Mouse (Mus musculus): ENCODE data around the gene Hist2h2ab. TPM values are rescaled to one million over a fixed set of nuclear protein-coding genes. Genes with fewer than 3 reads are reported as not detected.
A peak's percentile ranks its signal among the peaks of the same experiment; 100 is the strongest.

Gene Hist2h2ab
- polyA plus RNA-seq, 1 experiment from 2014 or later = 1.3 TPM

- Histone ChIP-seq H3K4me1 (ENCODE audit: control insufficient read depth in 2 of 2, insufficient read depth in 2 of 2, low read length in 2 of 2) (no peaks in the 10 kb centered on the region), H3K9ac (ENCODE audit: low read length) (no peak overlapping the region), H3K27ac (replicated peaks in 1 of 2; ENCODE audit: control insufficient read depth in 1 of 2, insufficient read depth in 1 of 2, low read depth in 2 of 2, low read length in 2 of 2) (no peak overlapping the region), H3K9me3 (ENCODE audit: control insufficient read depth, low read length) (no peaks in the 10 kb centered on the region), H3K4me2 (ENCODE audit: low read length) (no peak overlapping the region), H3K27me3 (ENCODE audit: control insufficient read depth, insufficient read depth, low read length) (no peaks in the 10 kb centered on the region), H3K4me3 (ENCODE audit: control insufficient read depth in 1 of 2, insufficient read depth in 1 of 2, low read depth in 1 of 2, low read length in 2 of 2) (no peak overlapping the region), H3K36me3 (ENCODE audit: control insufficient read depth, insufficient read depth, low read length) (no peaks in the 10 kb centered on the region)
- 75% methylated on average over 5 of the region's 5 CpGs for WGBS
- no peak for ATAC-seq (ENCODE audit: insufficient number of reproducible peaks, insufficient read depth, low FRiP score, low read depth)
Observed at GRCm38 (mm10) chr3:96255926-96256593, 36.4 kb downstream of the Hist2h2ab start.

DNA sequence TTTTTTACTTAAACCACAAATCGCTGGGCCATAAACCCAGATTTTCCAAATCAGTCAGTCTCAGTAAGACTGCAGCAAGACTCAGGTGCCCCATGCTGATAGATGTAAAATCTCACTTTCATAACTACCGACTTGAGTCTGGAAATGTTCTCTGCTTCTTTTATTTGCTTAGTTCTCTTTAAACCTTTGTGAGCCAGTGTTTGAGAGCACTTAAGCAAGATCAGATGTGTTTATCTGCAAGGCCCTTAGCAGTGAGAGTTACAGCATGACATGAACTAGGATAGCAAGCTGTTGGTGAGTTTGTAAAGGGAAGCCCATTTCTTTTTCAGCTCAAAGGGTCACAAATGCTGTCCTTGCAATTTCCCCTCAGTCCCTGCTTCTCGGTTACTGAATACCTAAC is 37.5 kb downstream of the Hist2h2ab start:
- no peak overlapping the region for H3K4me3 ChIP-seq (ENCODE audit: control insufficient read depth in 1 of 2, insufficient read depth in 1 of 2, low read depth in 1 of 2, low read length in 2 of 2)
- no peak overlapping the region for H3K4me2 ChIP-seq (ENCODE audit: low read length)
- WGBS = 66% methylated on average over 3 of the region's 3 CpGs
- H3K27ac ChIP-seq (replicated peaks in 1 of 2; ENCODE audit: control insufficient read depth in 1 of 2, insufficient read depth in 1 of 2, low read depth in 2 of 2, low read length in 2 of 2) = no peak overlapping the region
- ATAC-seq (ENCODE audit: insufficient number of reproducible peaks, insufficient read depth, low FRiP score, low read depth) = no peak
- no peaks in the 10 kb centered on the region for H3K27me3 ChIP-seq (ENCODE audit: control insufficient read depth, insufficient read depth, low read length)
- no peak overlapping the region for H3K9ac ChIP-seq (ENCODE audit: low read length)
- H3K9me3 ChIP-seq (ENCODE audit: control insufficient read depth, low read length) = no peaks in the 10 kb centered on the region
- H3K4me1 ChIP-seq (ENCODE audit: control insufficient read depth in 2 of 2, insufficient read depth in 2 of 2, low read length in 2 of 2) = peaks cover 5 to 6% of the 10 kb centered on the region in 2 experiments
- no peaks in the 10 kb centered on the region for H3K36me3 ChIP-seq (ENCODE audit: control insufficient read depth, insufficient read depth, low read length)

DNA sequence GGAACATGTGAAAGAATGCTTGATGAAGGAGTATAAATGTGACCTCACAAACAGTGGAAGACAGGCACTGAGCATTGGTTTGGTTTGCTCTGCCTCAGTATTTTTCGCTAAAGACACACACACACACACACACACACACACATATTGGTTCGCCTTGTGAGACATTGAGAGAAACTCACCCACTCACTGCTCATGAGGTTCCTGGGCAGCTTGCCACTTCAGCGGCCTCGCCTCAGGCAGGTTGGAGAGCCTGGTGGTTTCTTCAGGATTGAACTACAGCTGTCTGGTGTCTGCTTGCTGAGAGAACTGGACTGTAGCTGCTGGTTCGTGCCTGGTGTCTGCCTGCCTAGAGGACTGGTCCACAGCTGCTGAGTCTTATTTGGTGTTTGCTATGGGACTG is 40.6 kb downstream of the Hist2h2ab start:
- H3K4me2 ChIP-seq (ENCODE audit: low read length) = no peak overlapping the region
- H3K27ac ChIP-seq (replicated peaks in 1 of 2; ENCODE audit: control insufficient read depth in 1 of 2, insufficient read depth in 1 of 2, low read depth in 2 of 2, low read length in 2 of 2) = no peak overlapping the region
- no peaks in the 10 kb centered on the region for H3K36me3 ChIP-seq (ENCODE audit: control insufficient read depth, insufficient read depth, low read length)
- WGBS = 87% methylated on average over 5 of the region's 5 CpGs
- peaks cover 13 to 14% of the 10 kb centered on the region in 2 experiments for H3K4me1 ChIP-seq (ENCODE audit: control insufficient read depth in 2 of 2, insufficient read depth in 2 of 2, low read length in 2 of 2)
- H3K9me3 ChIP-seq (ENCODE audit: control insufficient read depth, low read length) = no peaks in the 10 kb centered on the region
- ATAC-seq (ENCODE audit: insufficient number of reproducible peaks, insufficient read depth, low FRiP score, low read depth) = no peak
- H3K4me3 ChIP-seq (ENCODE audit: control insufficient read depth in 1 of 2, insufficient read depth in 1 of 2, low read depth in 1 of 2, low read length in 2 of 2) = no peak overlapping the region
- H3K27me3 ChIP-seq (ENCODE audit: control insufficient read depth, insufficient read depth, low read length) = no peaks in the 10 kb centered on the region
- H3K9ac ChIP-seq (ENCODE audit: low read length) = no peak overlapping the region

- Histone ChIP-seq H3K9me3 (ENCODE audit: control insufficient read depth, low read length) (no peaks in the 10 kb centered on the region), H3K27ac (replicated peaks in 1 of 2; ENCODE audit: control insufficient read depth in 1 of 2, insufficient read depth in 1 of 2, low read depth in 2 of 2, low read length in 2 of 2) (peak overlapping the region; percentile 93 to 97), H3K27me3 (ENCODE audit: control insufficient read depth, insufficient read depth, low read length) (no peaks in the 10 kb centered on the region), H3K4me3 (ENCODE audit: control insufficient read depth in 1 of 2, insufficient read depth in 1 of 2, low read depth in 1 of 2, low read length in 2 of 2) (no peak overlapping the region; a peak in 1 of 4 replicates), H3K9ac (ENCODE audit: low read length) (peak overlapping the region; percentile 82), H3K4me2 (ENCODE audit: low read length) (peak overlapping the region; percentile 71), H3K4me1 (ENCODE audit: control insufficient read depth in 2 of 2, insufficient read depth in 2 of 2, low read length in 2 of 2) (peaks cover 13 to 14% of the 10 kb centered on the region in 2 experiments), H3K36me3 (ENCODE audit: control insufficient read depth, insufficient read depth, low read length) (no peaks in the 10 kb centered on the region)
- WGBS = 67% methylated on average over 3 of the region's 3 CpGs
- ATAC-seq (ENCODE audit: insufficient number of reproducible peaks, insufficient read depth, low FRiP score, low read depth) = no peak
Observed at GRCm38 (mm10) chr3:96261623-96262022, 42.0 kb downstream of the Hist2h2ab start.

DNA sequence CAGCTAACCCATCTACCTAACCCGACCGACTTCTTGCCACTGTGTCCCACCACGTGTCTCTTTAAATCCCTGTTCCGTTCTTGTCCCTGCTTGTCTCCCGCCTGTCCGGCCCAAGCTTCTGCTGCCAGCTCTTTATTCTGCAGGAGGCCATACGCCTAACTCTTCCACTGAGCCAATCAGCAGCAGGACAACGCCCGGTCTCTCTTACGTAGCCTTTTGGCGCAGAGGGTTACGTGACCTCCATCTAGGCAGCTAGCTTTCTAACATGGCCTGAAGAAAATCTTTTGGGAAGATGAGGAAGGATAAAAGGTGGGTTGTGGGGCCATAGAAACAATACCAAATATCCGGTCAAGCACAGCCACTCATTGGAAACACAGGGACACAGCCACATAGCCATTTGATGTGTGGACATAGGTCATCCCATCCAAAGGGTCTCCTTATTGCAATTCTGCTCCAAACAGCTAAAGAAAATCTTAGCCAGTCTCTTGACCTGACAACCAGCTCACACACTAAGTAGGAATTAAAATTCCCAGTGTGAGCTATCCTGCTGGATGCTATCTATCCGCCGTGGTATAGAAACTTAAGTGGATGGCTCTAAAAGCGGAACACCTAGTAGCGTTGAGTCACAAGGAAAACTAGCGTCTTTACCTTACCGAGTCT is 42.7 kb downstream of the Hist2h2ab start:
- no peaks in the 10 kb centered on the region for H3K9me3 ChIP-seq (ENCODE audit: control insufficient read depth, low read length)
- H3K27ac ChIP-seq (replicated peaks in 1 of 2; ENCODE audit: control insufficient read depth in 1 of 2, insufficient read depth in 1 of 2, low read depth in 2 of 2, low read length in 2 of 2) = peak overlapping the region; percentile 93 to 97
- H3K36me3 ChIP-seq (ENCODE audit: control insufficient read depth, insufficient read depth, low read length) = no peaks in the 10 kb centered on the region
- 1% methylated on average over 19 of the region's 19 CpGs for WGBS
- peak overlapping the region; percentile 54 to 83 for H3K4me3 ChIP-seq (ENCODE audit: control insufficient read depth in 1 of 2, insufficient read depth in 1 of 2, low read depth in 1 of 2, low read length in 2 of 2)
- peak overlapping the region; percentile 82 for H3K9ac ChIP-seq (ENCODE audit: low read length)
- H3K4me2 ChIP-seq (ENCODE audit: low read length) = peak overlapping the region; percentile 71
- H3K27me3 ChIP-seq (ENCODE audit: control insufficient read depth, insufficient read depth, low read length) = no peaks in the 10 kb centered on the region
- peaks cover 13 to 14% of the 10 kb centered on the region in 2 experiments for H3K4me1 ChIP-seq (ENCODE audit: control insufficient read depth in 2 of 2, insufficient read depth in 2 of 2, low read length in 2 of 2)
- ATAC-seq (ENCODE audit: insufficient number of reproducible peaks, insufficient read depth, low FRiP score, low read depth) = peak; percentile 80

DNA sequence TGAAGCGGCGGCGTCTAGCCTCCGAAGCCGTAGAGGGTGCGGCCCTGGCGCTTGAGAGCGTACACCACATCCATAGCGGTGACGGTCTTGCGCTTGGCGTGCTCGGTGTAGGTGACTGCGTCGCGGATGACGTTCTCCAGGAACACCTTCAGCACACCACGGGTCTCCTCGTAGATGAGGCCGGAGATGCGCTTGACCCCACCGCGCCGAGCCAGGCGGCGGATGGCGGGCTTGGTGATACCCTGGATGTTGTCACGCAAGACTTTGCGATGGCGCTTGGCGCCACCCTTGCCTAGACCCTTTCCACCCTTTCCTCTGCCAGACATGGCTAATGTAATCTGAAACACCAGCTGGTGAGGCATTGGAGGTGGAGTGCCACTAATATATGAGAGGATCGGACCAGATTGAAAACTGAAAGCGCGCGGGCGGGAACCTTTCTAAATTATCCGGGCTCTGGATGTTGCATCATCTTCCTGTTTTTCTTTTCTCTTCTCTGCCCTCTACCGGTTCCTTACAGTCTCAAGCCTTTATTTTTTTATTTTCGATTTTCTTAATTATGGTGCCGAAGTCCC is 43.4 kb downstream of the Hist2h2ab start, which contains the start of gene Hist2h4:
Hist2h4 (minus strand) TSS at position 333 of the 572 bp plus-strand sequence.
- peaks cover 13 to 17% of the 10 kb centered on the region in 2 experiments for H3K4me1 ChIP-seq (ENCODE audit: control insufficient read depth in 2 of 2, insufficient read depth in 2 of 2, low read length in 2 of 2)
- H3K4me3 ChIP-seq (ENCODE audit: control insufficient read depth in 1 of 2, insufficient read depth in 1 of 2, low read depth in 1 of 2, low read length in 2 of 2) = peak within 1 kb of the TSS; percentile 54 to 83
- peak; percentile 86 for ATAC-seq (ENCODE audit: insufficient number of reproducible peaks, insufficient read depth, low FRiP score, low read depth)
- no peaks in the 10 kb centered on the region for H3K27me3 ChIP-seq (ENCODE audit: control insufficient read depth, insufficient read depth, low read length)
- peak within 1 kb of the TSS; percentile 71 for H3K4me2 ChIP-seq (ENCODE audit: low read length)
- peak within 1 kb of the TSS; percentile 82 for H3K9ac ChIP-seq (ENCODE audit: low read length)
- H3K36me3 ChIP-seq (ENCODE audit: control insufficient read depth, insufficient read depth, low read length) = no peaks in the 10 kb centered on the region
- H3K27ac ChIP-seq (replicated peaks in 1 of 2; ENCODE audit: control insufficient read depth in 1 of 2, insufficient read depth in 1 of 2, low read depth in 2 of 2, low read length in 2 of 2) = peak within 1 kb of the TSS; percentile 97 to 99
- H3K9me3 ChIP-seq (ENCODE audit: control insufficient read depth, low read length) = no peaks in the 10 kb centered on the region
- WGBS = under 1% methylated on average over 40 of the region's 40 CpGs

- Histone ChIP-seq H3K4me3 (ENCODE audit: control insufficient read depth in 1 of 2, insufficient read depth in 1 of 2, low read depth in 1 of 2, low read length in 2 of 2) (peak overlapping the region; percentile 54 to 58), H3K27ac (replicated peaks in 1 of 2; ENCODE audit: control insufficient read depth in 1 of 2, insufficient read depth in 1 of 2, low read depth in 2 of 2, low read length in 2 of 2) (peak overlapping the region; percentile 97 to 99), H3K27me3 (ENCODE audit: control insufficient read depth, insufficient read depth, low read length) (no peaks in the 10 kb centered on the region), H3K4me1 (ENCODE audit: control insufficient read depth in 2 of 2, insufficient read depth in 2 of 2, low read length in 2 of 2) (peaks cover 13 to 19% of the 10 kb centered on the region in 2 experiments), H3K36me3 (ENCODE audit: control insufficient read depth, insufficient read depth, low read length) (no peaks in the 10 kb centered on the region), H3K4me2 (ENCODE audit: low read length) (peak overlapping the region; percentile 71), H3K9me3 (ENCODE audit: control insufficient read depth, low read length) (no peaks in the 10 kb centered on the region), H3K9ac (ENCODE audit: low read length) (peak overlapping the region; percentile 82)
- no peak for ATAC-seq (ENCODE audit: insufficient number of reproducible peaks, insufficient read depth, low FRiP score, low read depth)
- 8% methylated on average over 27 of the region's 27 CpGs for WGBS
Observed at GRCm38 (mm10) chr3:96263558-96264403, 44.1 kb downstream of the Hist2h2ab start.
